Mouse (Mus musculus) G1E (cell line): ENCODE measurements around the gene Iqcg. TPM values are rescaled to one million over a fixed set of nuclear protein-coding genes. Genes with fewer than 3 reads are reported as not detected.

Experiments used
- ATAC-seq: 2 replicates; pipeline ENCODE4 v1.8.0; 2016; ENCODE audit warnings: mild to moderate bottlenecking; ENCODE audit not compliant: insufficient number of reproducible peaks, poor library complexity, low FRiP score, severe bottlenecking; ENCODE audit errors: extremely low read depth
- DNase-seq: peaks from one replicate; pipeline ENCODE4 v3.0.0; 2012; ENCODE audit warnings: low spot score
- H3K27me3 ChIP-seq: 2 replicates; pipeline ENCODE4 v1.6.1; 2012; ENCODE audit warnings: mild to moderate bottlenecking, low read length, inconsistent platforms; ENCODE audit not compliant: insufficient read depth
- H3K36me3 ChIP-seq: replicated peaks from 2 replicates; pipeline ENCODE3; 2012; ENCODE audit warnings: mild to moderate bottlenecking, inconsistent platforms
- H3K4me1 ChIP-seq: 2 replicates; pipeline ENCODE4 v1.6.1; 2012; ENCODE audit warnings: low read depth, low read length, inconsistent platforms, mixed read lengths; ENCODE audit not compliant: insufficient read depth
- H3K4me3 ChIP-seq: 2 replicates; pipeline ENCODE4 v1.5.1; 2012; ENCODE audit warnings: low read depth, mild to moderate bottlenecking, inconsistent platforms, low read length, moderate library complexity, mixed read lengths
- H3K9me3 ChIP-seq: replicated peaks from 2 replicates; pipeline ENCODE4 v1.6.1; 2012; ENCODE audit warnings: inconsistent platforms
- CTCF ChIP-seq: IDR thresholded peaks from 2 replicates; pipeline ENCODE4 v1.5.1; 2012; ENCODE audit warnings: low read depth, low read length, inconsistent platforms, mixed read lengths
- GATA1 ChIP-seq: IDR thresholded peaks from 2 replicates; pipeline ENCODE4 v1.6.1; 2012; ENCODE audit warnings: borderline replicate concordance, low read length, inconsistent platforms, mixed read lengths
- GATA2 ChIP-seq: IDR thresholded peaks from 2 replicates; pipeline ENCODE4 v1.6.1; 2012; ENCODE audit warnings: low read depth, low read length, inconsistent platforms, borderline replicate concordance
- POLR2AphosphoS5 ChIP-seq: IDR thresholded peaks from 2 replicates; pipeline ENCODE4 v1.6.1; 2012; ENCODE audit warnings: low read depth, low read length, inconsistent platforms; ENCODE audit not compliant: insufficient replicate concordance
- TAL1 ChIP-seq: conservative IDR thresholded peaks from 2 replicates; pipeline ENCODE4 v1.6.1; 2012; ENCODE audit warnings: low read depth, low read length, inconsistent platforms, mixed read lengths
- polyA plus RNA-seq: library from polyadenylated mRNA; stranded (reverse); fragments of >175 nt; gene quantifications from 2 replicates; pipeline ENCODE4 v1.2.3, GENCODE M21; 2012
- total RNA-seq, 2 experiments: library from RNA; stranded (forward) in 1 of 2; stranded (reverse) in 1 of 2; fragments of 200-1000 nt in 1 of 2; fragments of >200 nt in 1 of 2; fragmentation: Nextera tagmentation in 1 of 2; gene quantifications; 2 replicates each; pipeline ENCODE4 v1.2.3; 2014 to 2017

Iqcg gene
- total and polyA plus RNA-seq, 3 experiments = 0.98 to 2.1 (median 1.5) TPM

GRCm38 (mm10) chr16:33010166-33010565 lies 45.9 kb downstream of the Iqcg start:
- H3K27me3 ChIP-seq = no peaks in the 10 kb centered on the region; the same call in 1 of the 2 replicates
- peaks cover 90% of the 10 kb centered on the region for H3K36me3 ChIP-seq
- no peak overlapping the region for H3K4me3 ChIP-seq
- no peak for ATAC-seq
- no peaks in the 10 kb centered on the region for H3K9me3 ChIP-seq
- TF ChIP-seq CTCF = no peak
- no peak for TF ChIP-seq TAL1
- no peak for TF ChIP-seq GATA1
- no peak for TF ChIP-seq POLR2AphosphoS5
- no peaks in the 10 kb centered on the region for H3K4me1 ChIP-seq
- DNase-seq = no peak

GRCm38 (mm10) chr16:33007436-33007835 lies 48.6 kb downstream of the Iqcg start:
- H3K4me1 ChIP-seq = no peaks in the 10 kb centered on the region
- ATAC-seq = no peak

GRCm38 (mm10) chr16:33006888-33007287 lies 49.1 kb downstream of the Iqcg start:
- no peaks in the 10 kb centered on the region; the same call in 1 of the 2 replicates for H3K27me3 ChIP-seq
- no peak for DNase-seq
- H3K9me3 ChIP-seq = no peaks in the 10 kb centered on the region
- peaks cover 79% of the 10 kb centered on the region for H3K36me3 ChIP-seq
- ATAC-seq = no peak
- TF ChIP-seq GATA2 = no peak
- TF ChIP-seq POLR2AphosphoS5 = no peak
- TF ChIP-seq TAL1 = no peak
- TF ChIP-seq CTCF = no peak
- TF ChIP-seq GATA1 = no peak
- no peaks in the 10 kb centered on the region for H3K4me1 ChIP-seq
- H3K4me3 ChIP-seq = no peak overlapping the region

More at GRCm38 (mm10) chr16:33007436-33007835, 48.6 kb downstream of the Iqcg start:
- DNase-seq = no peak
- H3K4me3 ChIP-seq = no peak overlapping the region
- H3K9me3 ChIP-seq = no peaks in the 10 kb centered on the region
- H3K27me3 ChIP-seq = no peaks in the 10 kb centered on the region; the same call in 1 of the 2 replicates
- peaks cover 79% of the 10 kb centered on the region for H3K36me3 ChIP-seq
- no peak for TF ChIP-seq GATA1
- TF ChIP-seq POLR2AphosphoS5 = no peak
- TF ChIP-seq TAL1 = no peak
- no peak for TF ChIP-seq CTCF
- TF ChIP-seq GATA2 = no peak

- no peaks in the 10 kb centered on the region for H3K4me1 ChIP-seq
- H3K36me3 ChIP-seq = peaks cover 83% of the 10 kb centered on the region
- ATAC-seq (no peak), DNase-seq (no peak)
- no peaks in the 10 kb centered on the region for H3K9me3 ChIP-seq
- H3K4me3 ChIP-seq = no peak overlapping the region
- H3K27me3 ChIP-seq = no peaks in the 10 kb centered on the region
- no peak for TF ChIP-seq TAL1
- no peak for TF ChIP-seq GATA1
- TF ChIP-seq CTCF = no peak
- TF ChIP-seq POLR2AphosphoS5 = no peak
- TF ChIP-seq GATA2 = no peak
Observed at GRCm38 (mm10) chr16:33005216-33005615, 50.8 kb downstream of the Iqcg start.

GRCm38 (mm10) chr16:32992158-32992557 lies 63.9 kb downstream of the Iqcg start:
- no peak overlapping the region for H3K4me3 ChIP-seq
- ATAC-seq (no peak), DNase-seq (no peak)
- TF ChIP-seq TAL1 = no peak
- TF ChIP-seq POLR2AphosphoS5 = no peak
- no peak for TF ChIP-seq CTCF
- TF ChIP-seq GATA2 = no peak
- no peak for TF ChIP-seq GATA1
- H3K27me3 ChIP-seq = no peaks in the 10 kb centered on the region
- no peaks in the 10 kb centered on the region for H3K9me3 ChIP-seq
- peaks cover 2% of the 10 kb centered on the region; the same call in 1 of the 2 replicates for H3K4me1 ChIP-seq
- peaks cover 84% of the 10 kb centered on the region for H3K36me3 ChIP-seq

GRCm38 (mm10) chr16:32984631-32985030 lies 71.4 kb downstream of the Iqcg start:
- TF ChIP-seq GATA2 (no peak), POLR2AphosphoS5 (no peak), GATA1 (no peak), TAL1 (no peak), CTCF (no peak)
- H3K36me3 ChIP-seq = peaks cover 68% of the 10 kb centered on the region

GRCm38 (mm10) chr16:32981405-32981804 lies 74.6 kb downstream of the Iqcg start:
- DNase-seq = peak; percentile 33
- no peak overlapping the region; the same call in 1 of the 2 replicates for H3K4me3 ChIP-seq
- H3K36me3 ChIP-seq = peaks cover 65% of the 10 kb centered on the region
- H3K9me3 ChIP-seq = no peaks in the 10 kb centered on the region
- no peaks in the 10 kb centered on the region for H3K27me3 ChIP-seq
- H3K4me1 ChIP-seq = peaks cover 22% of the 10 kb centered on the region
- no peak for ATAC-seq
- TF ChIP-seq GATA2 (no peak), GATA1 (no peak), TAL1 (no peak), POLR2AphosphoS5 (no peak), CTCF (no peak)

More at GRCm38 (mm10) chr16:32984631-32985030, 71.4 kb downstream of the Iqcg start:
- H3K9me3 ChIP-seq = no peaks in the 10 kb centered on the region
- DNase-seq (no peak), ATAC-seq (no peak)
- no peaks in the 10 kb centered on the region for H3K27me3 ChIP-seq
- no peak overlapping the region for H3K4me3 ChIP-seq
- peaks cover 17% of the 10 kb centered on the region for H3K4me1 ChIP-seq
